Mouse (Mus musculus) heart, postnatal 0 days (tissue): ENCODE results near the gene Apol7a. TPM values are rescaled to one million over a fixed set of nuclear protein-coding genes. Genes with fewer than 3 reads are reported as not detected.

Source experiments
- ATAC-seq: fragments of 200-750 bp; cut with Nextera tagmentation; 2 replicates; pipeline ENCODE4 v1.8.0; 2017; ENCODE audit warnings: low read depth, moderate number of reproducible peaks, moderate library complexity; ENCODE audit not compliant: insufficient read depth
- DNase-seq: peaks from one replicate; pipeline ENCODE4 v3.0.0-alpha.2; 2016; ENCODE audit warnings: low spot score
- H3K27ac ChIP-seq: fragments of 300-500 bp; sonication (generic); 2 replicates; pipeline ENCODE4 v1.5.1; 2014; ENCODE audit warnings: low read depth, mild to moderate bottlenecking
- H3K27me3 ChIP-seq: fragments of 300-500 bp; sonication (generic); 2 replicates; pipeline ENCODE4 v1.6.1; 2014; ENCODE audit warnings: low read length, mixed read lengths; ENCODE audit not compliant: control insufficient read depth, insufficient read depth
- H3K36me3 ChIP-seq: fragments of 300-500 bp; sonication (generic); replicated peaks from 2 replicates; pipeline ENCODE4 v1.6.1; 2014; ENCODE audit warnings: low read length, mixed read lengths; ENCODE audit not compliant: control insufficient read depth, insufficient read depth
- H3K4me1 ChIP-seq: fragments of 300-500 bp; sonication (generic); 2 replicates; pipeline ENCODE4 v1.6.1; 2014; ENCODE audit warnings: antibody characterized with exemption; ENCODE audit not compliant: control insufficient read depth, insufficient read depth
- H3K4me2 ChIP-seq: fragments of 300-500 bp; sonication (generic); 2 replicates; pipeline ENCODE4 v1.6.1; 2014; ENCODE audit warnings: low read depth, mild to moderate bottlenecking, low read length, moderate library complexity
- H3K4me3 ChIP-seq: fragments of 300-500 bp; sonication (generic); 2 replicates; pipeline ENCODE4 v1.5.1; 2014; ENCODE audit warnings: low read depth, low read length
- H3K9ac ChIP-seq: fragments of 300-500 bp; sonication (generic); replicated peaks from 2 replicates; pipeline ENCODE4 v1.6.1; 2014; ENCODE audit warnings: low read depth, low read length, mixed read lengths
- H3K9me3 ChIP-seq: fragments of 300-500 bp; sonication (generic); replicated peaks from 2 replicates; pipeline ENCODE4 v1.6.1; 2016; ENCODE audit warnings: low read length; ENCODE audit not compliant: control insufficient read depth
- CTCF ChIP-seq: IDR thresholded peaks from 2 replicates; pipeline ENCODE4 v1.5.1; 2016; ENCODE audit warnings: antibody characterized with exemption, control low read depth, low read depth
- EP300 ChIP-seq: IDR thresholded peaks from 2 replicates; pipeline ENCODE4 v1.6.1; 2016; ENCODE audit warnings: antibody characterized with exemption, low read depth
- WGBS: fragments of 180-500 bp; shearing (Covaris S2); extraction: QIAGEN DNeasy Blood & Tissue Kit; methylation state at CpG from one replicate; pipeline ENCODE4 v1.1.7; 2014; 5-methylcytosine and 5-hydroxymethylcytosine counted together
- polyA plus RNA-seq: library from polyadenylated mRNA; unstranded; fragments of >200 nt; fragmentation: Nextera tagmentation; extraction: Ambion mirVana; gene quantifications from 2 replicates; pipeline ENCODE4 v1.2.1, GENCODE M21; 2015
- total RNA-seq: library from RNA; depleted of rRNA; stranded (reverse); fragments of >200 nt; gene quantifications from 2 replicates; pipeline ENCODE4 v1.2.3, GENCODE M21; 2014; ENCODE audit warnings: low replicate concordance; rRNA removed

The Apol7a gene
- total and polyA plus RNA-seq, 2 experiments from 2014 or later, result 0.20 to 1.3 TPM

DNA sequence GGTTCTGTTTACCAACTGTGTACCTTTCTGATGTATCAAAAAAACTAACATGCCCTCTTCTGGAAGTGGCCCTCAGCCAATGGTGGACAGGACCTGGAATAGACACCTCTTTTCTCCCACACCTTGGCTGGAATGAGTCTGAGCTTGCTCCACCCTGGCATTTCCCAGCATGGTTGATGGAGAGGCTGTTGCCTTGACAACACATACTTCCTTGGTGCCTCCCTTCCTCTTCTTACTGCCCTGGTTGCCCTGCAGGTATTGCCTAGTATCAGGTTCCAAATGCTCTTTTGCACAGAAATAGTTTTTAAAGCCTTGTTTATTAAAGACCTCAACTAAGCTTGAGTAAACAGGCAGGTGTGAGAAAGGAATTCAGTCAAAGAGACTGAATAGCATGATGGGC, 58.3 kb downstream of the Apol7a start:
- H3K4me1 ChIP-seq, result peaks cover 32% of the 10 kb centered on the region
- no peak overlapping the region for H3K4me2 ChIP-seq
- ATAC-seq (no peak), DNase-seq (no peak)
- H3K36me3 ChIP-seq, result no peaks in the 10 kb centered on the region
- H3K27me3 ChIP-seq, result no peaks in the 10 kb centered on the region
- H3K9me3 ChIP-seq, result no peaks in the 10 kb centered on the region
- no peak for TF ChIP-seq EP300
- TF ChIP-seq CTCF, result no peak
- H3K9ac ChIP-seq, result no peak overlapping the region
- no peak overlapping the region for H3K27ac ChIP-seq
- H3K4me3 ChIP-seq, result no peak overlapping the region

DNA sequence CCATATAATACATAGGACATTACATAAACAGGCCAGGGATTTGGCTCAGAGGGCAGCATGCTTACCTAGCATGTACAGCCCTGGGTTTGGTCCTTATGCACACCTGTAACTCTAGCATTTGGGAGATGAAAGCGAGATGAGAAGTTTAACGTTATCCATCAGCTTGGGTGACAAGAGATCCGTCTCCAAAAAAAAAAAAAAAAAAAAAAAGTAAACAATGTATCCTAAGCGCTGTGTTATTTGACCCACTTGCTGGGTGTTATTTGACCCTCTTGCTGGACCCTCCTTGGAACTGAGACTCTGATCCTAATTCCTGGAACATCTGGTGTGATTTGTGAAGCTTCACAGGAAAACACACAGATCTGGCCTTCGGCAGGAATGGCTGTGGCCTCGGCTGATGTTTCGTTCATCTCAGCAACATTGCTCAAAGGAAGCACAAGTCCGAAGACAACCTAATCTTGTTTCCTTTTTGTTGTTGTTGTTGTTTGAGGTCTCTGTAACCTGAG, 59.9 kb downstream of the Apol7a start:
- H3K27me3 ChIP-seq, result no peaks in the 10 kb centered on the region
- no peak for TF ChIP-seq CTCF
- TF ChIP-seq EP300, result no peak
- no peak overlapping the region for H3K9ac ChIP-seq
- H3K9me3 ChIP-seq, result no peaks in the 10 kb centered on the region
- no peak overlapping the region for H3K4me3 ChIP-seq
- H3K4me2 ChIP-seq, result no peak overlapping the region
- ATAC-seq (no peak), DNase-seq (no peak)
- no peak overlapping the region for H3K27ac ChIP-seq
- H3K36me3 ChIP-seq, result no peaks in the 10 kb centered on the region
- peaks cover 26% of the 10 kb centered on the region for H3K4me1 ChIP-seq
- WGBS, result 68% methylated on average over 8 of the region's 8 CpGs

GRCm38 (mm10) chr15:77338451-77338850, 60.5 kb downstream of the Apol7a start:
- ATAC-seq, result no peak
- Histone ChIP-seq H3K4me3 (no peak overlapping the region), H3K4me1 (peaks cover 21% of the 10 kb centered on the region), H3K36me3 (no peaks in the 10 kb centered on the region), H3K27ac (no peak overlapping the region), H3K4me2 (no peak overlapping the region), H3K9me3 (no peaks in the 10 kb centered on the region), H3K9ac (no peak overlapping the region), H3K27me3 (no peaks in the 10 kb centered on the region)
- no peak for TF ChIP-seq EP300
- no peak for TF ChIP-seq CTCF
- WGBS, result 82% methylated on average over 7 of the region's 7 CpGs
- DNase-seq, result no peak

Other genes with a start within 250 kb of the Apol7a start
- gene Rbfox2, start 92.1 kb downstream of the Apol7a start, total RNA-seq, result 143 and 151 TPM in 2 replicates
- gene Rbfox2, start 92.1 kb downstream of the Apol7a start, polyA plus RNA-seq, result 47.6 and 49.1 TPM in 2 replicates
- gene Apol9a, start 12.0 kb upstream of the Apol7a start, total RNA-seq, result 0.12 TPM in 1 of 2 replicates, not detected in the other
- gene Apol9a, start 12.0 kb upstream of the Apol7a start, polyA plus RNA-seq, result 0.45 and 0.52 TPM in 2 replicates
- not detected in 2 replicates for gene Apol7b, start 48.4 kb upstream of the Apol7a start, total RNA-seq
- not detected in 2 replicates for gene Apol7b, start 48.4 kb upstream of the Apol7a start, polyA plus RNA-seq
- not detected in 2 replicates for gene Apol10a, start 77.9 kb upstream of the Apol7a start, total RNA-seq
- 0.04 TPM in 1 of 2 replicates, not detected in the other for gene Apol10a, start 77.9 kb upstream of the Apol7a start, polyA plus RNA-seq
- not detected in 2 replicates for gene Apol11a, start 109.2 kb upstream of the Apol7a start, total RNA-seq
- not detected in 2 replicates for gene Apol11a, start 109.2 kb upstream of the Apol7a start, polyA plus RNA-seq
- gene Apol7c, start 134.2 kb upstream of the Apol7a start, total RNA-seq, result 0.12 TPM in 1 of 2 replicates, not detected in the other
- gene Apol7c, start 134.2 kb upstream of the Apol7a start, polyA plus RNA-seq, result not detected in 2 replicates
- not detected in 2 replicates for gene 1700025B11Rik, start 162.8 kb upstream of the Apol7a start, total RNA-seq
- gene 1700025B11Rik, start 162.8 kb upstream of the Apol7a start, polyA plus RNA-seq, result not detected in 2 replicates
- not detected in 2 replicates for gene Apol10b, start 197.0 kb upstream of the Apol7a start, total RNA-seq
- gene Apol10b, start 197.0 kb upstream of the Apol7a start, polyA plus RNA-seq, result 0.11 TPM in 1 of 2 replicates, not detected in the other
- gene Gm36245, start 200.1 kb upstream of the Apol7a start, total RNA-seq, result not detected in 2 replicates
- not detected in 2 replicates for gene Gm36245, start 200.1 kb upstream of the Apol7a start, polyA plus RNA-seq
- gene Apol11b, start 244.2 kb upstream of the Apol7a start, total RNA-seq, result 0.50 TPM in 1 of 2 replicates, not detected in the other
- 0.05 and 0.18 TPM in 2 replicates for gene Apol11b, start 244.2 kb upstream of the Apol7a start, polyA plus RNA-seq